Mouse (Mus musculus) common myeloid progenitor, adult 5-6 weeks (primary cell): ENCODE data around the gene Arhgap15. TPM values are rescaled to one million over a fixed set of nuclear protein-coding genes. Genes with fewer than 3 reads are reported as not detected.

ENCODE experiments used
- ATAC-seq: replicated peaks from 2 replicates; pipeline ENCODE4 v1.8.0; 2016; ENCODE audit warnings: low read depth, mild to moderate bottlenecking, moderate TSS enrichment, inconsistent platforms; ENCODE audit not compliant: poor library complexity, severe bottlenecking
- total RNA-seq: library from RNA; stranded (forward); fragments of 200-1000, 187-1606 nt; gene quantifications from 2 replicates; pipeline ENCODE4 v1.2.3, GENCODE M21; 2017

The Arhgap15 gene
- total RNA-seq, 1 experiment from 2014 or later: 134 TPM

DNA sequence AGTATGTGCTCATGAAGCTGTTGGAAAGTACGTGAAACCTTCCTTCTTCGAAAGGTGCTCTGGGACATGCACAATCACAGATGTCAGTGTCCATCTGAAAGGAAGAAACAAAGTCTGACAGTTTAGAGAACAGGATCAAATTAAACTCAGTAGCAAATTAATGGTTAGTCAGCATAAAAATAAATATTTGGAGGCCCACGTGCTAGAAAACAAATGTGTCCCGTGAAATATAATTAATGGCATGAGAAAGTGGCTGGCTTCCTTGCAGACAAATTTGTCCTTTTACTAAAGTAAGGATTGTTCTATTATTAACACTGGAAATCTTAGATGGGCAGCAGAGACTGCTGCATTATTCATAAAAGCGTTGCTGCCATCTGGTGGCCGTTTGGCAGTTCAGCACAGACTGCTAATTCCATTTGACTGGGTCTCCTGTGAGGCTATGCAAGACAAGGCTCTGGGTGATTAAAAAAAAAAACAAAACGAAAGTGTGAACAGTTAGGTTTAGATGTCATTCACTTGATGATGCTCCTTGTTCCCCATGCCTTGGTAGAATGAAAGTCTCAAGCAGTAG is 153.9 kb downstream of the Arhgap15 start:
- peak; percentile 91 for ATAC-seq

- ATAC-seq: no peak
Observed at GRCm38 (mm10) chr2:43907496-43907895, 158.9 kb downstream of the Arhgap15 start.

DNA sequence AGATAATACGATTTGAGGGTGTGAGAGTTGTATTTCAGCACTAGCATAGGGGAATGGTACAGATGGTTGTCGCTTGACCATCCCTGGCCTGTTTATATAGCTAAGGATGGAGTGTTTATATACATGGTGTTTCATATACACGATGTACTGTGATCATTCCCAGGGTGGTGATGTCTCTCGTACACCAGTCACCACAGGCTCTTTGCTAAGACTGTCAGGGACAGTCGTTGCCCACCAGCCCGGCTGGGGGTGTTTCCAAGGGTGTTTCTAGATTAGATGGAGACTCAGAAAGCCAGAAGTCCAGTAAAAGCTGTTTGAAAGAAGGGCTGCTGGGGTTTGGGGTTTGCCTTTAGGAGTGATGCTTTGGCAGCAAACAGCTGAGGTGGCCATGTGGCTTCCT is 165.5 kb downstream of the Arhgap15 start:
- no peak for ATAC-seq

GRCm38 (mm10) chr2:43923863-43924340 is 175.3 kb downstream of the Arhgap15 start:
- no peak for ATAC-seq

DNA sequence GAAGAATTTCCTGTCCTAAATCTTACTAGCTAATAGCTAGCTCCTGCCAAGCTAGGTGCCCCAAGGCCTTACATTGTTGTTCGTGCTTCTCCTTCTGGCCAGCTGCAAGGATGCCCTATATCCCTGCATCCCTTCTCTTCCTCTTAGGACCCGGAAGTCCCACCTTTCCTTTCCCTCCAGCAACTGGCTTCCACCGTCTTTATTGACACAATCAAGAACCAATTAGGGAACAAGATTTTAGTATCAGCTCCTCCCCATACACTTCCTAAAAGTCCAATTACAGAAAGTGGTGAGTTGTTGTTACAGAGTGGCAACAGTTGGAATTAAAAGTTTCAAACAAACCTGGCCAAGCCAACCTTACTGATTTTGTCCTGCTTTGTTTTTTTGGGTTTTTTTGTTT is 183.1 kb downstream of the Arhgap15 start:
- no peak for ATAC-seq

- ATAC-seq: no peak
Observed at GRCm38 (mm10) chr2:43939196-43939595, 190.6 kb downstream of the Arhgap15 start.

- no peak for ATAC-seq
Observed at GRCm38 (mm10) chr2:43945679-43946078, 197.1 kb downstream of the Arhgap15 start.

GRCm38 (mm10) chr2:43949775-43950492 is 201.3 kb downstream of the Arhgap15 start:
- ATAC-seq: no peak

DNA sequence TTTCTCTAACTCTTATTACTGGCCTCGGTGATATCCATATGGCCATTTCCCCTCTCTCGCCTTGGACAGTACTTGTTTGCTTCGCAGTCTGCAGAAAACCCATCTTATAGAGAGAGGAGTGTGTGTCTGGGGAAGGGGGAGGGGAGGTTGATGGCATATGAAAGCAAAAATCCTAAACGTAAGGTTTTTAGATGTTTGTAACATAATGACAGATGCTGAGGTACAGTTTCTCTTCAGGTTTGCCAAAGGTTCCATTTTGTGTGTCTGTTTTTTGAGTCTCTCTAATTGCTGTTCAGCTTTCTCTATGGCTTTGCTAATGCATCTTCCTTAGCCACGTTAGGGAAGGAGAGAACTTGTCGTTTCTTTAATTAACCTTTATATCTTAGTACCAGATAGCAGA is 202.1 kb downstream of the Arhgap15 start:
- no peak for ATAC-seq

- ATAC-seq: no peak
Observed at GRCm38 (mm10) chr2:43959189-43959588, 210.6 kb downstream of the Arhgap15 start.

DNA sequence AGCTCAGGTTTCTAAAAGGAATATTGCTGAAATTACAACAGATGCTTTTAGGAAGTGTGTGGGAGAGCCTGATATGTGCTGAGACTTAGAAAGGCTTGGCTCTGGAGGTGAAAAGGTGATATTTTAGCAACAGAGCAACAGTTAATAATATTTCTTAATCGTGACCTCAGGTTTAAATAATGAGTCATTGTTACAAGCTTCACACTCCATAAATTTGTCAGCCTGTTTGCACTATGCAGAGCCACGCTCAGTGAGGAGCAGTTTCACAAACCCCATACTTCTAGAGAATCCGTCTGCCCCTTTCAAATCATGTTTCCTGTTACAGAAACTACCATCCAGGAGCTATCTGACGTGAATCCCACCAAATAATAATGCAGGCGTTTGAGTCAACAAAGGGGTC is 213.8 kb downstream of the Arhgap15 start:
- no peak for ATAC-seq

GRCm38 (mm10) chr2:43968581-43968980 is 220.0 kb downstream of the Arhgap15 start:
- no peak for ATAC-seq

DNA sequence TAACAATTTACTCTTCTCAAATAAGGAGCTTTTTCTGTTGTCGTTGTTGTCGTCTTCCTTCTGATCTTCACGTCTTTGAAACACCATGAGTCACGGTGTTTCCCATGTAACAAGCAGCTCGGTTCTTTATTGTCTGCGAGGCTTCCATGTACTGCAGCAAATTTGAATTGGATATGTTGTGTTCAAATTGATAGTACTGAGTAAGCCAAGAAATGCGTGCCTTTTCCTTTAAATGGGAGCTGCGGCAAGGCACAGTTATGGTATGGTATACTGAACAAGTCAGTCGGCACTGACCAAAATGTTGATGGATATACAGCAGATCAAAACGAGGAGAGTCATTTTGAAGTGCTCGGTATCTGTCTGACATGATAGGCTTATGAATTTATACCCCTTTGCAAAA is 229.1 kb downstream of the Arhgap15 start:
- ATAC-seq: no peak

- no peak for ATAC-seq
Observed at GRCm38 (mm10) chr2:43978177-43979013, 229.8 kb downstream of the Arhgap15 start.

GRCm38 (mm10) chr2:43986066-43986465 is 237.4 kb downstream of the Arhgap15 start:
- ATAC-seq: no peak

- ATAC-seq: no peak
Observed at GRCm38 (mm10) chr2:43987919-43988318, 239.3 kb downstream of the Arhgap15 start.

- no peak for ATAC-seq
Observed at GRCm38 (mm10) chr2:43989850-43990249, 241.2 kb downstream of the Arhgap15 start.

GRCm38 (mm10) chr2:43992510-43992909 is 243.9 kb downstream of the Arhgap15 start:
- ATAC-seq: no peak

GRCm38 (mm10) chr2:44002454-44002853 is 253.8 kb downstream of the Arhgap15 start:
- no peak for ATAC-seq

- ATAC-seq: no peak
Observed at GRCm38 (mm10) chr2:44010249-44010648, 261.6 kb downstream of the Arhgap15 start.

- no peak for ATAC-seq
Observed at GRCm38 (mm10) chr2:44013388-44013787, 264.8 kb downstream of the Arhgap15 start.
